Mouse (Mus musculus): ENCODE measurements at regions not wholly inside any gene's neighbourhood (a gene's known extent, or its start where the extent isn't known, plus 50 kb on each side); places are given as distances from the start of the nearest gene placed in this dataset.

DNA sequence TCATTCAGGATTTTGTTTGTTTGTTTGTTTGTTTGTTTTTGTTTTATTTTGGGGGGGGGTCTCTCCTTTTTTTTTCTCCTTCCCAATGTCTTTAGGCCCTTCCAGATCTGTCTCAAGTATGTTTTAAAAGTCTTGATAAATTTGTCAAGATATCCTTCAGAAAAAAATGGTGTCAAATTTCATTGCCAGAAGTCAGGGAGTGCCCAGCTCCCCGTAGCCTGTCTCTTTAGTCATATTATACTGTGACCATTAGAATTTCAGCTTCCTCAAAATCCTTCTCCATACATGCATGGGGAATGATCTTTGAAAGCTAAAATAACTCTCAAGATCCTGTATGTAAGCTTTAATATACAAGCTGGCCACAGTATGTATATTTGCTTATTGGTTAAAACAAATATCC lies 134.3 kb upstream of the Lpp start:
- DNase-seq (ENCODE audit: extremely low spot score in 1 of 2, low spot score in 1 of 2) = no peak

DNA sequence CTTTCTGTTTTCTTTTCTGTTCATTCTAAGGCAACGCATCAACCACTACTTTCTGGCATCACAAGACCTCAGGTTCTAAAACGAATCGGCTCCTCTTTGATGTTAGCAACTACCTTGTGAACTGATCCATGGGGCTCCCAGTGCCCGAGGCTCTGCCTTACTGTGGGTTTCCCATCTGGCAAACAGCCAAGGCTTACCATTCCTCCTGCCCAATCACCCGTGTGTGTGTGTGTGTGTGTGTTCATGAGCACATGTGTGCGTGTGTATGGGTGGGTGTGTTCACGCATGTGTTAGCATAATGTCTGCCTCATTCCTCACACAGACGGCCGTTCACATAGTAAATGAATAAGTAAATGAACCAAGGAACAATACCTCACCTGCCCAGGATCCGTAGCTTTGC lies 138.3 kb upstream of the Lpp start:
- no peak for DNase-seq (ENCODE audit: extremely low spot score in 1 of 2, low spot score in 1 of 2)

GRCm38 (mm10) chr16:24254590-24254989 lies 138.7 kb upstream of the Lpp start:
- DNase-seq (ENCODE audit: extremely low spot score in 1 of 2, low spot score in 1 of 2) = no peak

- no peak for DNase-seq (ENCODE audit: extremely low spot score in 1 of 2, low spot score in 1 of 2)
These were observed 139.2 kb upstream of the Lpp start for GRCm38 (mm10) chr16:24254143-24254542.

- no peak for DNase-seq (ENCODE audit: extremely low spot score in 1 of 2, low spot score in 1 of 2)
These were observed 146.0 kb upstream of the Lpp start for GRCm38 (mm10) chr16:24247291-24247690.

DNA sequence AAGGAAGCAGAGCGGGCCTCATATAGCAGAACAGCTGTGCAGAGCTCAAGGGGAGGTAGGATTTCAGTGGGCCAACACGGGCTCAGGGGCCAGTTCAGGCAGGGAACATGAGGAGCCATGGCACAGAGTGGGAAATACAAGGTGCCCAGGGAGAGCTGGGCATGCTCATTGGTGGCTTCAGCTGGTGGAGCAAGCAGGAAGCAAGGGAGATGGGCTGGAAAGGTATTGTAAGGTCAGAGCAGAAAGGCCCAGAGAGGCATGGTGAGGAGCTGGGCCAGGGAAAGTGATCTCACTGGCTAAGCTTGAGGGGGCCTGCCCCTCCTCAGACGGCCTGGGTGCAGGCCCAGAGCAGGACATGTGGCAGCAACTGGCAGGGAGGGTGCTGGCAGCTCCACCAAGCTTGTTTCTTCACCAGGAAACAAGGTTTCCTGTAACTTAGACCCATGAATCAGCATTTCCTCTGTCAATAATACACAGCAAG lies 155.2 kb upstream of the Lpp start:
- peak in 1 of 2 experiments; percentile 6 for DNase-seq (ENCODE audit: extremely low spot score in 1 of 2, low spot score in 1 of 2)

- no peak for DNase-seq (ENCODE audit: extremely low spot score in 1 of 2, low spot score in 1 of 2)
These were observed 155.9 kb upstream of the Lpp start for GRCm38 (mm10) chr16:24237425-24237824.

GRCm38 (mm10) chr16:24237013-24237412 lies 156.3 kb upstream of the Lpp start:
- no peak for DNase-seq (ENCODE audit: extremely low spot score in 1 of 2, low spot score in 1 of 2)

DNA sequence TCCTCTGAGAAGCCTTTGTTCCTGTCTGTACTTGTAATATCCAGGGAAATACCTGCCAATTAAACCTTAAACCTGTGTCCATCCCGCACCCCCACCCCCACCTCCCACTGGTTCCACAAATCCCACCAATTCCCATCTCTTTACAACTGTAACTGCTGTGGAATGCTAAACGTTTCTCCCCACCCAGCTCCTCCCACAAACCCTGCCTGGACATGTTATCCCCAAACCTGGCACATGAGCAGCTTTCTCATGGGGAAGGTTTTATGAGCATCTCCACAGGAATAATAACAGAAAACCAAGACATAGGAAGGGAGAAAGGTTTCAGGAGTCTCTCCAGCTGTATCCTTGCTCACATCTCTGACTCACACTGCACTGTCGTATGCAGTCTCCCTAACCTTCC lies 156.8 kb upstream of the Lpp start:
- no peak for DNase-seq (ENCODE audit: extremely low spot score in 1 of 2, low spot score in 1 of 2)

- no peak for DNase-seq (ENCODE audit: extremely low spot score in 1 of 2, low spot score in 1 of 2)
These were observed 158.5 kb upstream of the Lpp start for GRCm38 (mm10) chr16:24234795-24235194.

DNA sequence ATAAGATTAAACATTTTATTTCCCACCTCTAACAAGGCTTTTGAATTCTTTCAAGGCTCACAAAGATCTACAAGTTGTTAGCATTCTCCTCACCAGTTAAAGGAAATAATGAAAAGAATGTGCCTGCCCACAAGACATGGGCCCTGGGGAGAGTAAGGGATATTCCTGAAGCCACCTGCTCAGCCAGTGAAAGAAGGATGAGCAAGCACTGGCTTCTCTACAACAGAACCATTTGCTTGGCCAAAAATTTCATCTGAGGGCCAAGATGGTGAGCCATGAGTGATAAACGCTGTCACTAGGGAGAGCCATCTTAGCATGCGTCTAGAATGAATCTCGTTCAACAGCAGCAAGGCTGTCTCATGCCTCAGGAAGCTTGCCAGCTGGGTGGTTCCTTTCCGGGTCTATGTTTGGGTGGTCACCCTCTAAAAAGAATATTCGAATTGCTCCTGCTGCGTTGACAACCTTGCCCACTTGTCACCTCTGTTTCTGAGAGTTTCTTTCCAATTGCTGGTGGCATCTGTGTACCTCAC lies 161.2 kb upstream of the Lpp start:
- DNase-seq (ENCODE audit: extremely low spot score in 1 of 2, low spot score in 1 of 2) = no peak

DNA sequence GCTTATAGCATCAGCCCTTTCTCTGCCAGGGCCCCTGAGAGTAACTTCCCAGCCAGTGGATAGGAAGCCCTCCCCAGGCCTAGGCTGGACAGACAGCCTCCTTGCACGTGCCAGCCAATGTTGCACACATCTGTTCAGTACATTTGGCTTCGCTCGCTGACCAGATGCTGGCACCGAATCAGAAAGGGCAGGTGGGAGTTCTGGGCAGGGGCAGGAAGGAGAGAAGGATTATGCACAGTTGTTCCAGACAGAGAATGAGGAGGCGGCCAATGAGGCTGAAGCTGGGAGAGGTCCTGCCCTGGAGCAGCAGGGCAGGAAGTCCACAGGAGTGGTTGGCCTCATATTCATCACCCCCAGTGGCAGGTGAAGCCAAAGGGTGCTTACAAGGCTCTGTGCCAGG lies 161.8 kb upstream of the Lpp start:
- DNase-seq (ENCODE audit: extremely low spot score in 1 of 2, low spot score in 1 of 2) = no peak

DNA sequence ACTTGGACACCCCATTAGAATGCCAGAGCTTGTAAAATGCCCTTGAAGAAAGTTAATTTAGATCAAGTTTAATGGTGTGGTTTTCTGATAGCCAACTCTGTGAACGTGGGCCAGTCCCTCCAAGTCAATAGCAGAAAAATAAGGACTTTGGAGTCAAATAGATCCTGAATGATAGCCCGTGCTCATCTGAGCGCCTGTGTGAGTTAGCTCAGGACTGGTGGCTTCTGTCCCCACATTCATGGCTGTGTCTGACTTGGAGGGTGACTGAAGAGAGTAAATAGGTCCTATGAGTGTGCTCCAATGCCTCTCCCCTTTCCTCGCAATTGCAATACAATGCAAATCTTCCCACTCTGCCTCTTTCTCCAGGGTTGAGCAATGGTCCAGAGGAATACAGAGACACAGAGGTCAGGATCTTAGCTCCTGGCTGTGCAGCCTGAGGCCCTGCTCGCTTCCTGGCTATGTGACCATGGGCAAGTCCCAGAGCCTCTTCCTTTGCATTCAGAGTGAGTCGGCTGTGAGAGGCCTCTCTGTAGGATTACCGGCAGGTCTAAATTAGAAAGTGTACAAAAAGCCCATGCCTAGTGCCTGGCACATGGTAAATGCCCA lies 164.2 kb upstream of the Lpp start:
- no peak for DNase-seq (ENCODE audit: extremely low spot score in 1 of 2, low spot score in 1 of 2)

DNA sequence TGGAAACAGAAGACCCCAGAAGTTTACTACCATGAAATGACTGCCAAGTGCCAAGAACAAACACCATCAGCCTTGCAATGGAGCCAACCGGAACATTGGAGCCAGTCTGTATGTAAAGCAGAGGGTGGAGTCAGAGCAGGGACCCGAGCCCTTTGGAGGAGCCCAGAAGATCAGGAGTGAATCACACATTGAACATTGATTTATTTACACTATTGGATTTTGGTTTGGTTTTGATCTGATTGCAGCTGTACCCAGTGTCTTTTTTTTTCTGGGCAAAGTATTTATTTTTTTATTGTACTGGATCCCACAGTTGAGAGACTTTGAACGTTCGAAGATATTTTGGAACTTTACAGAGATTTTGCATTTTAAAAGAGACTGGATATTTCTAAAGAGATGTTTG lies 167.4 kb upstream of the Lpp start:
- DNase-seq (ENCODE audit: extremely low spot score in 1 of 2, low spot score in 1 of 2) = no peak

- DNase-seq (ENCODE audit: extremely low spot score in 1 of 2, low spot score in 1 of 2) = no peak
These were observed 168.2 kb upstream of the Lpp start for GRCm38 (mm10) chr16:24225090-24225489.

GRCm38 (mm10) chr16:24223901-24224300 lies 169.4 kb upstream of the Lpp start:
- no peak for DNase-seq (ENCODE audit: extremely low spot score in 1 of 2, low spot score in 1 of 2)

GRCm38 (mm10) chr16:24223527-24223880 lies 169.8 kb upstream of the Lpp start:
- no peak for DNase-seq (ENCODE audit: extremely low spot score in 1 of 2, low spot score in 1 of 2)

GRCm38 (mm10) chr16:24222759-24223526 lies 170.4 kb upstream of the Lpp start:
- DNase-seq (ENCODE audit: extremely low spot score in 1 of 2, low spot score in 1 of 2) = no peak

DNA sequence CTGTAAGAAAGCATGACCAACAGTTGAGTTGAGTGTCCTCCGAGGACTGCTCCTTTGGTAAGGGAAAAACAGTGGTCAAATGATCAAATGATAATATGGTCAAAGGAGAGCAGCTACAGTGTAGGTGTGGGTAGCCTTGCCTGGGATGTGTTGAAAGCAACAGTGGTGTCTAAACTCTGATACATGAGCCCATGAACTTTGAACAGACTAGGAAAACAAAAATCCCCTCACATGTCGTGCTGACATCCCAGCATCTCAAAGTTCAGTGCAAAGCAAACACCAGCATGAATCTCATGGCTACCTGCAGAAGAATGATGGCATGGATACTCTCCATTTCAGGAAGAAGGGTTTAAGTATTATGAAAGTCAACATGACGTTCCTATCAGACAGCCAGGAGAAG lies 171.3 kb upstream of the Lpp start:
- DNase-seq (ENCODE audit: extremely low spot score in 1 of 2, low spot score in 1 of 2) = no peak

GRCm38 (mm10) chr16:24220613-24221012 lies 172.7 kb upstream of the Lpp start:
- DNase-seq (ENCODE audit: extremely low spot score in 1 of 2, low spot score in 1 of 2) = no peak

GRCm38 (mm10) chr16:24219691-24220090 lies 173.6 kb upstream of the Lpp start:
- DNase-seq (ENCODE audit: extremely low spot score in 1 of 2, low spot score in 1 of 2) = no peak

- no peak for DNase-seq (ENCODE audit: extremely low spot score in 1 of 2, low spot score in 1 of 2)
These were observed 174.5 kb upstream of the Lpp start for GRCm38 (mm10) chr16:24218850-24219185.
